Mouse (Mus musculus): Measurements from ENCODE around the gene Tcp11.

DNA sequence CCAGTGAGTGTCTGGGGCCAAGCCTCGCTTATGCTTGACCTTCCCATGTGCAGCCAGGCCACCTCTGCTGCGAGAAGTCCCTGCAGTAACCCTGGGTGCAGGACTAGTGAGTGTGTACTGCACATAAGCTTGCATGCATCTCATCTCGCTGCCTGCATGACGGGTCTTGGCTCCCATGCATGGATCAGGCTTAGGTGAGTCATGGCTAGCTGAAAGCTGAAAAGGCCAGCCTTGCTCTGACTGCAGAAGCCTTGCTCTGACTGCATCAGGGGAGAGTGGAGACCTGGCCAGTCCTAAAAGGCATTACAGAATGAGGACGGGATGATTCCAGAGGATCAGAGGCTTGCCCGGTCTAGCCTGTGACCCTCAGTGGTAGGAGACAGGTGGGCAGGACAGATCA lies 53.2 kb downstream of the Tcp11 start:
- no peak for TF ChIP-seq CTCF (IDR thresholded peaks at IDR 0.05; ENCODE audit: low read depth, low read length)
- no peak for TF ChIP-seq POLR2A (IDR thresholded peaks at IDR 0.05; ENCODE audit: insufficient read depth, low read length)

Data from ES-Bruce4 (cell line).